Mouse (Mus musculus) right cerebral cortex, adult 2 months (tissue): ENCODE measurements around the gene Trabd2b.

Experiments used
- DNase-seq, 2 experiments: peaks; one replicate each; pipeline ENCODE4 v3.0.0; 2021 to 2022; ENCODE audit warnings: low spot score in 2 of 2

Gene Trabd2b

GRCm38 (mm10) chr4:114494035-114494434 lies 87.5 kb downstream of the Trabd2b start:
- DNase-seq: no peak

GRCm38 (mm10) chr4:114495688-114496426 lies 89.3 kb downstream of the Trabd2b start:
- no peak for DNase-seq

GRCm38 (mm10) chr4:114499650-114500049 lies 93.1 kb downstream of the Trabd2b start:
- DNase-seq: no peak

- DNase-seq: no peak
Measured at GRCm38 (mm10) chr4:114500317-114500716, 93.8 kb downstream of the Trabd2b start.

- DNase-seq: no peak
Measured at GRCm38 (mm10) chr4:114501048-114501447, 94.5 kb downstream of the Trabd2b start.

- no peak for DNase-seq
Measured at GRCm38 (mm10) chr4:114501611-114502010, 95.1 kb downstream of the Trabd2b start.

GRCm38 (mm10) chr4:114504227-114505041 lies 97.9 kb downstream of the Trabd2b start:
- no peak for DNase-seq

- DNase-seq: no peak
Measured at GRCm38 (mm10) chr4:114509601-114510000, 103.1 kb downstream of the Trabd2b start.

GRCm38 (mm10) chr4:114511649-114512048 lies 105.1 kb downstream of the Trabd2b start:
- DNase-seq: no peak

- DNase-seq: no peak
Measured at GRCm38 (mm10) chr4:114513149-114513548, 106.6 kb downstream of the Trabd2b start.

GRCm38 (mm10) chr4:114515330-114515771 lies 108.8 kb downstream of the Trabd2b start:
- peak; percentile 16 to 38 for DNase-seq

- no peak for DNase-seq
Measured at GRCm38 (mm10) chr4:114516651-114517050, 110.1 kb downstream of the Trabd2b start.

- no peak for DNase-seq
Measured at GRCm38 (mm10) chr4:114518061-114518460, 111.5 kb downstream of the Trabd2b start.

- no peak for DNase-seq
Measured at GRCm38 (mm10) chr4:114518571-114518970, 112.0 kb downstream of the Trabd2b start.

- DNase-seq: no peak
Measured at GRCm38 (mm10) chr4:114519321-114519720, 112.8 kb downstream of the Trabd2b start.

GRCm38 (mm10) chr4:114519966-114520365 lies 113.4 kb downstream of the Trabd2b start:
- DNase-seq: no peak

GRCm38 (mm10) chr4:114523335-114524188 lies 117.0 kb downstream of the Trabd2b start:
- DNase-seq: no peak

GRCm38 (mm10) chr4:114531591-114531990 lies 125.1 kb downstream of the Trabd2b start:
- DNase-seq: no peak

- DNase-seq: no peak
Measured at GRCm38 (mm10) chr4:114533894-114534754, 127.6 kb downstream of the Trabd2b start.

GRCm38 (mm10) chr4:114537376-114537974 lies 131.0 kb downstream of the Trabd2b start:
- DNase-seq: no peak

- no peak for DNase-seq
Measured at GRCm38 (mm10) chr4:114540031-114540430, 133.5 kb downstream of the Trabd2b start.
